Mouse (Mus musculus) MEL (cell line): Measurements from ENCODE around the gene Rnf157.

ENCODE experiments used
- CHD1 ChIP-seq: IDR thresholded peaks from 2 replicates; pipeline ENCODE4 v1.6.1; 2012; ENCODE audit warnings: low read depth, mild to moderate bottlenecking, inconsistent platforms, low read length, improper control_type of control experiment
- CTCF ChIP-seq, 3 experiments: IDR thresholded peaks in 2 of 3; conservative IDR thresholded peaks in 1 of 3; 2 replicates each; pipeline ENCODE4 v1.5.1; 2011 to 2012; ENCODE audit warnings: low read length in 3 of 3, low read depth in 2 of 3, mild to moderate bottlenecking in 2 of 3, improper control_type of control experiment in 1 of 3, inconsistent platforms in 1 of 3, mixed read lengths in 1 of 3, moderate library complexity in 1 of 3; ENCODE audit not compliant: control insufficient read depth in 1 of 3, insufficient read depth in 1 of 3, poor library complexity in 1 of 3, severe bottlenecking in 1 of 3
- ELF1 ChIP-seq: IDR thresholded peaks from 2 replicates; pipeline ENCODE4 v1.6.1; 2014; ENCODE audit warnings: low read depth, mild to moderate bottlenecking, inconsistent platforms, low read length, improper control_type of control experiment, moderate library complexity
- EP300 ChIP-seq, 2 experiments: IDR thresholded peaks; 2 replicates each; pipeline ENCODE4 v1.6.1; 2011; ENCODE audit warnings: improper control_type of control experiment in 2 of 2, low read length in 2 of 2, low read depth in 1 of 2, mild to moderate bottlenecking in 1 of 2
- ETS1 ChIP-seq: IDR thresholded peaks from 2 replicates; pipeline ENCODE4 v1.6.1; 2012; ENCODE audit warnings: low read depth, mild to moderate bottlenecking, inconsistent platforms, low read length, improper control_type of control experiment, moderate library complexity
- GABPA ChIP-seq: IDR thresholded peaks from 2 replicates; pipeline ENCODE4 v1.6.1; 2012; ENCODE audit warnings: low read depth, mild to moderate bottlenecking, inconsistent platforms, low read length, improper control_type of control experiment, moderate library complexity
- GATA1 ChIP-seq: IDR thresholded peaks from 2 replicates; pipeline ENCODE4 v1.6.1; 2011; ENCODE audit warnings: low read depth, low read length, improper control_type of control experiment
- MYC ChIP-seq: IDR thresholded peaks from 2 replicates; pipeline ENCODE4 v1.6.1; 2011; ENCODE audit warnings: low read depth, mild to moderate bottlenecking, low read length, improper control_type of control experiment, moderate library complexity
- TAL1 ChIP-seq: IDR thresholded peaks from 2 replicates; pipeline ENCODE4 v1.6.1; 2012; ENCODE audit warnings: mild to moderate bottlenecking, inconsistent platforms, low read length, moderate library complexity, mixed read lengths
- TCF12 ChIP-seq: IDR thresholded peaks from 2 replicates; pipeline ENCODE4 v1.6.1; 2014; ENCODE audit warnings: low read depth, mild to moderate bottlenecking, inconsistent platforms, low read length, improper control_type of control experiment, moderate library complexity
- ZC3H11A ChIP-seq: IDR thresholded peaks from 2 replicates; pipeline ENCODE4 v1.6.1; 2012; ENCODE audit warnings: low read depth, mild to moderate bottlenecking, inconsistent platforms, low read length, improper control_type of control experiment
- ZKSCAN1 ChIP-seq: IDR thresholded peaks from 2 replicates; pipeline ENCODE4 v1.6.1; 2012; ENCODE audit warnings: low read depth, mild to moderate bottlenecking, inconsistent platforms, low read length, improper control_type of control experiment, moderate library complexity

GRCm38 (mm10) chr11:116421102-116421501 is 8.3 kb upstream of the Rnf157 start:
- TF ChIP-seq MYC, result no peak
- no peak for TF ChIP-seq TCF12
- TF ChIP-seq GATA1, result no peak
- no peak for TF ChIP-seq ZC3H11A
- no peak for TF ChIP-seq CTCF (IDR thresholded peaks at IDR 0.05 in 2 of 3, conservative IDR thresholded peaks at IDR 0.05 in 1 of 3; ENCODE audit: control insufficient read depth in 1 of 3, insufficient read depth in 1 of 3, low read depth in 2 of 3, low read length in 3 of 3, poor library complexity in 1 of 3, severe bottlenecking in 1 of 3)
- TF ChIP-seq CHD1, result no peak
- no peak for TF ChIP-seq ETS1
- TF ChIP-seq TAL1, result no peak
- TF ChIP-seq ZKSCAN1, result no peak
- no peak for TF ChIP-seq ELF1
- TF ChIP-seq GABPA, result no peak
- no peak for TF ChIP-seq EP300 (IDR thresholded peaks at IDR 0.05; ENCODE audit: low read depth in 1 of 2, low read length in 2 of 2)
